Mouse (Mus musculus) heart, postnatal 0 days (tissue): ENCODE measurements at regions not wholly inside any gene's neighbourhood (a gene's known extent, or its start where the extent isn't known, plus 50 kb on each side); places are given as distances from the start of the nearest gene placed in this dataset.

Experiments
- CTCF ChIP-seq: IDR thresholded peaks from 2 replicates; pipeline ENCODE4 v1.5.1; 2016; ENCODE audit warnings: antibody characterized with exemption, control low read depth, low read depth
- EP300 ChIP-seq: IDR thresholded peaks from 2 replicates; pipeline ENCODE4 v1.6.1; 2016; ENCODE audit warnings: antibody characterized with exemption, low read depth

GRCm38 (mm10) chr13:101215792-101216221, 382.6 kb upstream of the Slc30a5 start:
- TF ChIP-seq CTCF, result no peak
- no peak for TF ChIP-seq EP300
